Mouse (Mus musculus) MEL (cell line): Measurements from ENCODE around the gene Evl. TPM values are rescaled to one million over a fixed set of nuclear protein-coding genes. Genes with fewer than 3 reads are reported as not detected.

ENCODE experiments used
- DNase-seq: peaks from one replicate; pipeline ENCODE4 v3.0.0; 2011; ENCODE audit warnings: low read depth, low spot score
- H3K27ac ChIP-seq: 2 replicates; pipeline ENCODE4 v1.5.1; 2012; ENCODE audit warnings: low read depth, mild to moderate bottlenecking, control low read depth, low read length, moderate library complexity; ENCODE audit not compliant: control insufficient read depth
- H3K27me3 ChIP-seq, 2 experiments: fragments of 150-350 bp in 1 of 2; sonication (generic) in 1 of 2; 2 replicates each; pipeline ENCODE4 v1.6.1; 2012; ENCODE audit warnings: low read length in 2 of 2, mild to moderate bottlenecking in 2 of 2, improper control_type of control experiment in 1 of 2, moderate library complexity in 1 of 2; ENCODE audit not compliant: insufficient read depth in 2 of 2, control insufficient read depth in 1 of 2
- H3K36me3 ChIP-seq, 2 experiments: 2 replicates each; pipeline ENCODE4 v1.6.1; 2012 to 2014; ENCODE audit warnings: low read length in 2 of 2, improper control_type of control experiment in 1 of 2, inconsistent platforms in 1 of 2, mild to moderate bottlenecking in 1 of 2; ENCODE audit not compliant: insufficient read depth in 2 of 2, control insufficient read depth in 1 of 2
- H3K4me1 ChIP-seq, 2 experiments: fragments of 150-350 bp in 1 of 2; sonication (generic) in 1 of 2; 2 replicates each; pipeline ENCODE4 v1.6.1; 2012; ENCODE audit warnings: low read length in 2 of 2, improper control_type of control experiment in 1 of 2, mild to moderate bottlenecking in 1 of 2; ENCODE audit not compliant: insufficient read depth in 2 of 2, control insufficient read depth in 1 of 2
- H3K4me3 ChIP-seq, 2 experiments: fragments of 150-350 bp in 1 of 2; sonication (generic) in 1 of 2; 2 replicates each; pipeline ENCODE4 v1.5.1; 2012; ENCODE audit warnings: low read depth in 2 of 2, low read length in 2 of 2, mild to moderate bottlenecking in 2 of 2, moderate library complexity in 2 of 2, control low read depth in 1 of 2, improper control_type of control experiment in 1 of 2; ENCODE audit not compliant: control insufficient read depth in 1 of 2, insufficient read depth in 1 of 2
- H3K79me2 ChIP-seq: 2 replicates; pipeline ENCODE4 v1.6.1; 2012; ENCODE audit warnings: mild to moderate bottlenecking, low read length, moderate library complexity; ENCODE audit not compliant: control insufficient read depth, poor library complexity, insufficient read depth
- H3K9ac ChIP-seq: 2 replicates; pipeline ENCODE4 v1.6.1; 2012; ENCODE audit warnings: low read depth, mild to moderate bottlenecking, control low read depth, low read length, moderate library complexity; ENCODE audit not compliant: control insufficient read depth, poor library complexity, severe bottlenecking
- H3K9me3 ChIP-seq: fragments of 150-350 bp; sonication (generic); replicated peaks from 2 replicates; pipeline ENCODE4 v1.6.1; 2012; ENCODE audit warnings: mild to moderate bottlenecking, low read length, improper control_type of control experiment, moderate library complexity; ENCODE audit not compliant: insufficient read depth
- BHLHE40 ChIP-seq: IDR thresholded peaks from 2 replicates; pipeline ENCODE4 v1.6.1; 2012; ENCODE audit warnings: low read depth, mild to moderate bottlenecking, inconsistent platforms, low read length, improper control_type of control experiment, borderline replicate concordance
- CHD1 ChIP-seq: IDR thresholded peaks from 2 replicates; pipeline ENCODE4 v1.6.1; 2012; ENCODE audit warnings: low read depth, mild to moderate bottlenecking, inconsistent platforms, low read length, improper control_type of control experiment
- E2F4 ChIP-seq: IDR thresholded peaks from 2 replicates; pipeline ENCODE4 v1.6.1; 2011; ENCODE audit warnings: low read depth, low read length, improper control_type of control experiment, borderline replicate concordance
- ELF1 ChIP-seq: IDR thresholded peaks from 2 replicates; pipeline ENCODE4 v1.6.1; 2014; ENCODE audit warnings: low read depth, mild to moderate bottlenecking, inconsistent platforms, low read length, improper control_type of control experiment, moderate library complexity
- EP300 ChIP-seq, 2 experiments: IDR thresholded peaks; 2 replicates each; pipeline ENCODE4 v1.6.1; 2011; ENCODE audit warnings: improper control_type of control experiment in 2 of 2, low read length in 2 of 2, low read depth in 1 of 2, mild to moderate bottlenecking in 1 of 2
- GATA1 ChIP-seq: IDR thresholded peaks from 2 replicates; pipeline ENCODE4 v1.6.1; 2011; ENCODE audit warnings: low read depth, low read length, improper control_type of control experiment
- HCFC1 ChIP-seq: IDR thresholded peaks from 2 replicates; pipeline ENCODE4 v1.6.1; 2012; ENCODE audit warnings: low read depth, mild to moderate bottlenecking, inconsistent platforms, low read length, improper control_type of control experiment, moderate library complexity
- JUND ChIP-seq: IDR thresholded peaks from 2 replicates; pipeline ENCODE4 v1.6.1; 2011; ENCODE audit warnings: low read depth, mild to moderate bottlenecking, improper control_type of control experiment, low read length
- MAFK ChIP-seq: IDR thresholded peaks from 2 replicates; pipeline ENCODE4 v1.6.1; 2011; ENCODE audit warnings: low read depth, mild to moderate bottlenecking, low read length, improper control_type of control experiment, borderline replicate concordance
- MYC ChIP-seq: IDR thresholded peaks from 2 replicates; pipeline ENCODE4 v1.6.1; 2011; ENCODE audit warnings: low read depth, mild to moderate bottlenecking, low read length, improper control_type of control experiment, moderate library complexity
- NELFE ChIP-seq: IDR thresholded peaks from 2 replicates; pipeline ENCODE4 v1.6.1; 2011; ENCODE audit warnings: low read depth, low read length, improper control_type of control experiment
- NRF1 ChIP-seq: IDR thresholded peaks from 2 replicates; pipeline ENCODE4 v1.6.1; 2014; ENCODE audit warnings: low read depth, mild to moderate bottlenecking, inconsistent platforms, low read length, improper control_type of control experiment, moderate library complexity; ENCODE audit not compliant: poor library complexity, insufficient read depth, severe bottlenecking
- POLR2AphosphoS2 ChIP-seq: IDR thresholded peaks from 2 replicates; pipeline ENCODE4 v1.6.1; 2011; ENCODE audit warnings: low read length, improper control_type of control experiment
- RCOR1 ChIP-seq: IDR thresholded peaks from 2 replicates; pipeline ENCODE4 v1.6.1; 2012; ENCODE audit warnings: low read depth, mild to moderate bottlenecking, inconsistent platforms, low read length, improper control_type of control experiment
- SMC3 ChIP-seq: IDR thresholded peaks from 2 replicates; pipeline ENCODE4 v1.6.1; 2011; ENCODE audit warnings: low read depth, low read length, improper control_type of control experiment
- TAL1 ChIP-seq: IDR thresholded peaks from 2 replicates; pipeline ENCODE4 v1.6.1; 2012; ENCODE audit warnings: mild to moderate bottlenecking, inconsistent platforms, low read length, moderate library complexity, mixed read lengths
- USF1 ChIP-seq: IDR thresholded peaks from 2 replicates; pipeline ENCODE4 v1.6.1; 2014; ENCODE audit warnings: low read depth, mild to moderate bottlenecking, inconsistent platforms, low read length, improper control_type of control experiment, moderate library complexity
- USF2 ChIP-seq, 2 experiments: IDR thresholded peaks; 2 replicates each; pipeline ENCODE4 v1.6.1; 2011 to 2012; ENCODE audit warnings: improper control_type of control experiment in 2 of 2, low read length in 2 of 2, borderline replicate concordance in 1 of 2, inconsistent platforms in 1 of 2, low read depth in 1 of 2, mild to moderate bottlenecking in 1 of 2; ENCODE audit not compliant: insufficient read depth in 1 of 2
- ZKSCAN1 ChIP-seq: IDR thresholded peaks from 2 replicates; pipeline ENCODE4 v1.6.1; 2012; ENCODE audit warnings: low read depth, mild to moderate bottlenecking, inconsistent platforms, low read length, improper control_type of control experiment, moderate library complexity
- polyA plus RNA-seq, 2 experiments: library from polyadenylated mRNA; stranded (reverse) in 1 of 2; unstranded in 1 of 2; fragments of >175 nt in 1 of 2; fragments of >200 nt in 1 of 2; gene quantifications; 2 replicates each; pipeline versions ENCODE4 v1.2.1 to v1.2.4; 2012; ENCODE audit warnings: low replicate concordance in 2 of 2, low read depth in 1 of 2; ENCODE audit not compliant: insufficient read length in 2 of 2, insufficient read depth in 1 of 2, missing spikeins in 1 of 2
- total RNA-seq: library from RNA; depleted of rRNA; stranded (reverse); fragments of 300-350 nt; gene quantifications from 2 replicates; pipeline ENCODE4 v1.2.3, GENCODE M21; 2012

Gene Evl
- total and polyA plus RNA-seq, 3 experiments: not detected

GRCm38 (mm10) chr12:108668606-108669235 is 114.2 kb downstream of the Evl start:
- Histone ChIP-seq H3K36me3 (no peaks in the 10 kb centered on the region), H3K4me1 (no peaks in the 10 kb centered on the region), H3K9me3 (no peaks in the 10 kb centered on the region), H3K27me3 (no peaks in the 10 kb centered on the region), H3K79me2 (no peaks in the 10 kb centered on the region), H3K9ac (no peak overlapping the region), H3K4me3 (no peak overlapping the region), H3K27ac (no peak overlapping the region)
- no peak for DNase-seq
- TF ChIP-seq CHD1: no peak
- TF ChIP-seq NRF1: no peak
- no peak for TF ChIP-seq RCOR1
- no peak for TF ChIP-seq SMC3
- TF ChIP-seq GATA1: no peak
- no peak for TF ChIP-seq JUND
- no peak for TF ChIP-seq USF1
- no peak for TF ChIP-seq BHLHE40
- TF ChIP-seq MYC: no peak
- TF ChIP-seq HCFC1: no peak
- no peak for TF ChIP-seq ZKSCAN1
- TF ChIP-seq ELF1: no peak
- no peak for TF ChIP-seq NELFE

GRCm38 (mm10) chr12:108671541-108671940 is 117.0 kb downstream of the Evl start:
- no peaks in the 10 kb centered on the region for H3K36me3 ChIP-seq
- no peaks in the 10 kb centered on the region for H3K9me3 ChIP-seq
- no peak overlapping the region for H3K9ac ChIP-seq
- no peak overlapping the region for H3K27ac ChIP-seq
- no peak for TF ChIP-seq EP300 (IDR thresholded peaks at IDR 0.05; ENCODE audit: low read depth in 1 of 2, low read length in 2 of 2)
- no peak for TF ChIP-seq TAL1
- no peak for TF ChIP-seq USF1
- no peak for TF ChIP-seq E2F4
- TF ChIP-seq POLR2AphosphoS2: no peak
- TF ChIP-seq USF2 (IDR thresholded peaks at IDR 0.05; ENCODE audit: borderline replicate concordance in 1 of 2, insufficient read depth in 1 of 2, low read depth in 1 of 2, low read length in 2 of 2): no peak
- no peak for TF ChIP-seq MAFK
- H3K79me2 ChIP-seq: no peaks in the 10 kb centered on the region
- DNase-seq: no peak
- H3K4me3 ChIP-seq: no peak overlapping the region
- no peaks in the 10 kb centered on the region for H3K27me3 ChIP-seq
- no peaks in the 10 kb centered on the region for H3K4me1 ChIP-seq
